Mouse (Mus musculus): ENCODE results near the gene Brsk2.

Brsk2 gene

DNA sequence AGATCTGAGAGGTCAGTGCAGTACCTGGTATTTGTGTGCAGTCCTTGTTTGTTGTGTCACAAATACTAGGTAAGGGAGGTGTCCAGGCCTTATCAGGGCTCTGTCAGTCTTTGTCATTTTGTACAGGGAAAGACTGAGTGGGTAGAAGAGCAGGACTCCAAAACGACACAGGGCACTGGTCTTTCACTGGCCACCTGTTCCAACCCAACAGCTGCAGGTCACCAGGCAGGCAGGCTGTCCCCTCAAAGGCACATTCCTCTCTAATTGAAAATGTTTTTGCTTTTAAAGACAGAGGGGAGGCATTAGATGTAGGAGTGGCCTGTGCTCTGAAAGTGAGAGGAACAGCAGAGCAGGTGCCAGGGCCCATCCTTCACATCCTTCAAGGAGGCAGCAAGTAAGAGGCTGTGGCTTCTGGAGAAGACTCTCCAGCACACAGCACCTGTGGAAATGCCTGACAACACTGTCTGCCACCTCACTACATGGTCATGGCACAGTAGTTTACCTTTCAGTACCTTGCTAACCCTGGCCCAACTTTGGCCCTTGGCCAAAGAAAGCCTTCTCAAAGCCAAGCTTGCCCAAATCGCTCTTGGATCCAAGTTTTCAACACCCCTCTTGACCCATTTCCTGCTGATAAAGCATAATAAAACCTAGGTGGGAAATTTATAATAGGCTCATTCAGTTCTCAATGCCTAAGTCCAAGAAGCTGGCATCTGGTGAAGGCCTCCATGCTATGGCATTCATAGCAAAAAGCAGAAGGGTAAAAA lies 85.7 kb downstream of the Brsk2 start:
- no peak for DNase-seq

DNA sequence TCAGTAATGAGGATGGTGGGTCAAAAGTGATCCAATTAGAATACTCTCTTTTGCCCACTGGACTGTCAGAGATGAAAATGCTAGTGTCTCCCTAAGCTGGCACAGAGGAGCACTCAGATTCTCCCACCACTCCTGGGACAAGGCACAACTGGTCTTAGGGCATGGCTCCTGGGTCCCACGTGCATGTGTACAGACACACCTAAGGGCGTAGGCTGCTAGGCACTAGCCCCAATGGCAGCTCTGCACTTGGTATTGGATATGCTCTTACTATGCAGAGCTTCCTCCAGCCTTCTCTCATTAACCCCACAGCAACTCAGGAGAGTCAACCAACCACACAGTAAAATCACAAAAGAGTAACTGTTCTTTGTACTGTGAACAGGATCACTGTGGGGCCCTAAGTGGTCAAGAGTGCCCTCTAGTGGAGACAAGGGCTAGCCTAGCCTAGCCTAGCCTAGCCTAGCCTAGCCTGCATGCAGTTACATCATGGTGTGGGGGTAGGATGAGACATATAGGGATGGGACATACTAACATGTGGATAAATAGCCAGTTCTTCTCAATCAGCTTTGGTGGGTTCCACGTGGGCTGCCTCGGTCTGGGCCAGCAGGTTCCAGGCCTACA lies 88.1 kb downstream of the Brsk2 start:
- peak; percentile 53 for DNase-seq

DNA sequence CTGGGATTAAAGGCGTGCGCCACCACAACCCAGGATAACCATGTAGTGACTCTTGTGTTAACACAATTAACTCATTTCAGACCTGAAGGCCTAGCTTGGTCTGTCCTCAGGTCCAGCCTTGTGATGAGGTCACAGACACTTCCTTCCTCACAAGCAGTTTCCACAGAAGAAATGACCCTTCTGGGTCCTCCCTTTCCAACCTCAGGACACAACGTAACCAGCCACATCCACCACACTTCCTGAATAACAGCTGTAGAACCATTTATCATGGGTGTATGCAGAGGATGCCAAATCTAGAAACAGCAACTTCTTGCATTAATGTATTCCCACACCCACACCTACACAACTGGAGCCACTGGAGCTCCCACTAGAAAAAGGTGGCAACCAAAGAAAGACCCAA lies 91.2 kb downstream of the Brsk2 start:
- no peak for DNase-seq

DNA sequence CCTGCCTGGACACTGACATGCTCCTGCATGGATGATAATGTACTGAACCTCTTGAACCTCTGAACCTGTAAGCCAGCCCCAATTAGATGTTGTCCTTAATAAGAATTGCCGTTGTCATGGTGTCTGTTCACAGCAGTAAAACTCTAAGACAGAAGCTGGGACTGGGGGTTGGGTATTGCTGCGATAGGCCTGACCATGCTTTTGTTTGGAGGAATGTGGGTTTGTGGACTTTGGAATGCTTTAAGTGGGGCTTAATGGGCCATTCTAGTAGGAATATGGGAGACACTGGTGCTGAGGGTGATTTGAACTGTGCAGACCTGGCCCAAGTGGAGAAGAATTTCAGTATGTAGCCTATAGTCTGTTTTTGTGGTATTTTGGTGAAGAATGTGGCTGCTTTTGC lies 95.8 kb downstream of the Brsk2 start:
- DNase-seq: no peak

DNA sequence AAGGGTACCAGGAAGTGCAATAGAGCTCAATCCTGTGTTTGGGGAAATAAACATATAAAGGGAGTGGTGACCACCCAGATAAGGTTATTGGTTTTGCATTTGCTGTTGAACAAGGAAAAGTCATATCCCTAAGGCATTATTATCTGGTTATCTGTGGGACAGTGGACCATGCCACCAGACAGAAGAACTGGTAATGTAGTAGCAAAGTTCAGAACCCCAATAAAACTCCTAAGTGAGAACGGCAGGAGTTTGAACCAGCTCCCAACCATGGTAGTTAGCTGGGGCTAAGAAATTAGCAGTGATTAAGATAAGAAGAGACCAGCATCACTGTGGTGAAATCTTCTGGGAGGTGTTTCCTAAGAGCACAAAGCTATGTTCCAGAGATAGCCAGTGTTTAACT lies 96.4 kb downstream of the Brsk2 start:
- DNase-seq: no peak

DNA sequence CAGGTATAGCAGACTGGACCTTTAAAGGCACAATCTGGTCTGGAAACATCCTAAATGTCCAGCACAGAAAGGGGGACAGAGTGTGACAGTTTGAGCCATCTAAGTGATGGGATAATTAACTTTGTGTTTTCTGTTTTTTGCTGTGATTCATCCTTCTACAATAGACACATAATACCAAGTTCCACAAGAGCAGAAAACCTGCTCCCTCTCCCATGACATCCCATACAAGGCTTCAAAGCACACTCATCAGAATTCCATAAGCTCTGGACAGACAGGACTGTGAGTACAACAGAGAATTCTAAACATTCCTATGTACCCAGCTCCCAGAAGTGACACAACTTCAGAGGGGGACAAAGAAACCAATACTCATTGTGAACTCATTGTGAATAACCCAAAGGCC lies 101.0 kb downstream of the Brsk2 start:
- no peak for DNase-seq
